Mouse (Mus musculus) erythroid progenitor cell, adult 5-6 weeks (primary cell): ENCODE data around the gene Olfr727. TPM values are rescaled to one million over a fixed set of nuclear protein-coding genes. Genes with fewer than 3 reads are reported as not detected.

Experiments used
- ATAC-seq: replicated peaks from 2 replicates; pipeline ENCODE4 v1.8.0; 2016; ENCODE audit warnings: moderate number of reproducible peaks, mild to moderate bottlenecking, moderate TSS enrichment, inconsistent platforms; ENCODE audit not compliant: poor library complexity, low FRiP score, severe bottlenecking
- total RNA-seq, 2 experiments: library from RNA; stranded (forward) in 1 of 2; stranded (reverse) in 1 of 2; fragments of 150-400 nt in 1 of 2; fragments of 186-747, 209-891 nt in 1 of 2; gene quantifications; 2 replicates each; pipeline versions ENCODE4 v1.2.3 to v1.2.4; 2015 to 2017; ENCODE audit warnings: low replicate concordance in 2 of 2

Gene Olfr727
- not detected in 2 replicates for total RNA-seq (2015; ENCODE audit: low replicate concordance)
- not detected in 2 replicates for total RNA-seq (2017; ENCODE audit: low replicate concordance)

- ATAC-seq = no peak
These were observed at the start of gene Olfr727 for GRCm38 (mm10) chr14:50122886-50123285. Gene Olfr727, plus strand, starts transcription at chr14:50123186.

- no peak for ATAC-seq
These were observed 32.1 kb upstream of the Olfr727 start, which contains the start of gene Olfr726 for GRCm38 (mm10) chr14:50090853-50091252. Gene Olfr726, minus strand, starts transcription at chr14:50090953.

- no peak for ATAC-seq
These were observed 19.6 kb downstream of the Olfr727 start, which contains the start of gene Olfr728 for GRCm38 (mm10) chr14:50142580-50142979. Gene Olfr728, minus strand, starts transcription at chr14:50142680.

GRCm38 (mm10) chr14:50152810-50153209, 29.8 kb downstream of the Olfr727 start, which contains the start of gene Olfr729:
Gene Olfr729, minus strand, starts transcription at chr14:50152910.
- no peak for ATAC-seq

Other genes with a start within 250 kb of the Olfr727 start
- gene Olfr722, start 221.2 kb upstream of the Olfr727 start, total RNA-seq (2015; ENCODE audit: low replicate concordance) = not detected in 2 replicates
- not detected in 2 replicates for gene Olfr722, start 221.2 kb upstream of the Olfr727 start, total RNA-seq (2017; ENCODE audit: low replicate concordance)
- gene Olfr723, start 191.4 kb upstream of the Olfr727 start, total RNA-seq (2015; ENCODE audit: low replicate concordance) = not detected in 2 replicates
- not detected in 2 replicates for gene Olfr723, start 191.4 kb upstream of the Olfr727 start, total RNA-seq (2017; ENCODE audit: low replicate concordance)
- gene Olfr724, start 159.9 kb upstream of the Olfr727 start, total RNA-seq (2015; ENCODE audit: low replicate concordance) = not detected in 2 replicates
- not detected in 2 replicates for gene Olfr724, start 159.9 kb upstream of the Olfr727 start, total RNA-seq (2017; ENCODE audit: low replicate concordance)
- gene Olfr725, start 82.8 kb upstream of the Olfr727 start, total RNA-seq (2015; ENCODE audit: low replicate concordance) = not detected in 2 replicates
- not detected in 2 replicates for gene Olfr725, start 82.8 kb upstream of the Olfr727 start, total RNA-seq (2017; ENCODE audit: low replicate concordance)
- gene Olfr726, start 32.2 kb upstream of the Olfr727 start, total RNA-seq (2015; ENCODE audit: low replicate concordance) = not detected in 2 replicates
- gene Olfr726, start 32.2 kb upstream of the Olfr727 start, total RNA-seq (2017; ENCODE audit: low replicate concordance) = not detected in 2 replicates
- not detected in 2 replicates for gene Olfr728, start 19.5 kb downstream of the Olfr727 start, total RNA-seq (2015; ENCODE audit: low replicate concordance)
- not detected in 2 replicates for gene Olfr728, start 19.5 kb downstream of the Olfr727 start, total RNA-seq (2017; ENCODE audit: low replicate concordance)
- not detected in 2 replicates for gene Olfr729, start 29.7 kb downstream of the Olfr727 start, total RNA-seq (2015; ENCODE audit: low replicate concordance)
- not detected in 2 replicates for gene Olfr729, start 29.7 kb downstream of the Olfr727 start, total RNA-seq (2017; ENCODE audit: low replicate concordance)
- gene Olfr730, start 65.0 kb downstream of the Olfr727 start, total RNA-seq (2015; ENCODE audit: low replicate concordance) = not detected in 2 replicates
- not detected in 2 replicates for gene Olfr730, start 65.0 kb downstream of the Olfr727 start, total RNA-seq (2017; ENCODE audit: low replicate concordance)
- gene Olfr731, start 118.7 kb downstream of the Olfr727 start, total RNA-seq (2015; ENCODE audit: low replicate concordance) = not detected in 2 replicates
- not detected in 2 replicates for gene Olfr731, start 118.7 kb downstream of the Olfr727 start, total RNA-seq (2017; ENCODE audit: low replicate concordance)
- not detected in 2 replicates for gene Olfr732, start 161.0 kb downstream of the Olfr727 start, total RNA-seq (2015; ENCODE audit: low replicate concordance)
- not detected in 2 replicates for gene Olfr732, start 161.0 kb downstream of the Olfr727 start, total RNA-seq (2017; ENCODE audit: low replicate concordance)
- not detected in 2 replicates for gene Olfr733, start 178.3 kb downstream of the Olfr727 start, total RNA-seq (2015; ENCODE audit: low replicate concordance)
- 0.26 TPM in 1 of 2 replicates, not detected in the other for gene Olfr733, start 178.3 kb downstream of the Olfr727 start, total RNA-seq (2017; ENCODE audit: low replicate concordance)
- not detected in 2 replicates for gene Olfr734, start 203.6 kb downstream of the Olfr727 start, total RNA-seq (2015; ENCODE audit: low replicate concordance)
- gene Olfr734, start 203.6 kb downstream of the Olfr727 start, total RNA-seq (2017; ENCODE audit: low replicate concordance) = not detected in 2 replicates
- not detected in 2 replicates for gene Olfr735, start 225.7 kb downstream of the Olfr727 start, total RNA-seq (2015; ENCODE audit: low replicate concordance)
- not detected in 2 replicates for gene Olfr735, start 225.7 kb downstream of the Olfr727 start, total RNA-seq (2017; ENCODE audit: low replicate concordance)
- gene Tlr11, start 234.7 kb downstream of the Olfr727 start, total RNA-seq (2015; ENCODE audit: low replicate concordance) = not detected in 2 replicates
- gene Tlr11, start 234.7 kb downstream of the Olfr727 start, total RNA-seq (2017; ENCODE audit: low replicate concordance) = not detected in 2 replicates